Mouse (Mus musculus): ENCODE measurements at regions not wholly inside any gene's neighbourhood (a gene's known extent, or its start where the extent isn't known, plus 50 kb on each side); places are given as distances from the start of the nearest gene placed in this dataset.
A peak's percentile ranks its signal among the peaks of the same experiment; 100 is the strongest.

DNA sequence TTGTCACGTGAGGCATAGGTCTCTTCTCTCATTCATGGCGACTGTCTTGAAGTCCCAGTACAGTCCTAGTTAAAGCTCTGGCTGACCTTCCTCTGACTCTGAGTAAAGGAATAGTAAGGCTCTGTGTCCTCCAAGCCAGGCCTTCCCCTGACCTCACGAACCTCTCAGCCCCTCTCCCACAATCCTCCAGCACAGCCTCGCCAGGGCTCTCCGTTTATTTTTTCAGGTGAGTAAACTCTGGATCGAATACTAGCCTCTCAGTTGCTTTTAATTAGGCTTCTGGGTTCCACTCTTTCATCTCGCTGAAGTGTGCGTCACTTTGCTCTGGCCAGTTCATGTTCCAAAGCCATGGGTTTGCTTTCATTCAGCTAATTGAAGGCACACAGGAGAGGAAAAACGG is 133.8 kb downstream of the Mylk4 start:
- Histone ChIP-seq H3K36me3 (no peaks in the 10 kb centered on the region), H3K9ac (no peak overlapping the region), H3K4me1 (peaks cover 6% of the 10 kb centered on the region), H3K27ac (peak overlapping the region; percentile 28), H3K4me3 (no peak overlapping the region), H3K4me2 (no peak overlapping the region), H3K27me3 (no peaks in the 10 kb centered on the region), H3K9me3 (no peaks in the 10 kb centered on the region)
- 39% methylated on average over 9 of the region's 9 CpGs for WGBS
- peak; percentile 44; the same call in 1 of the 2 replicates for ATAC-seq (ENCODE audit: insufficient number of reproducible peaks, low FRiP score, low TSS enrichment, low read depth)

DNA sequence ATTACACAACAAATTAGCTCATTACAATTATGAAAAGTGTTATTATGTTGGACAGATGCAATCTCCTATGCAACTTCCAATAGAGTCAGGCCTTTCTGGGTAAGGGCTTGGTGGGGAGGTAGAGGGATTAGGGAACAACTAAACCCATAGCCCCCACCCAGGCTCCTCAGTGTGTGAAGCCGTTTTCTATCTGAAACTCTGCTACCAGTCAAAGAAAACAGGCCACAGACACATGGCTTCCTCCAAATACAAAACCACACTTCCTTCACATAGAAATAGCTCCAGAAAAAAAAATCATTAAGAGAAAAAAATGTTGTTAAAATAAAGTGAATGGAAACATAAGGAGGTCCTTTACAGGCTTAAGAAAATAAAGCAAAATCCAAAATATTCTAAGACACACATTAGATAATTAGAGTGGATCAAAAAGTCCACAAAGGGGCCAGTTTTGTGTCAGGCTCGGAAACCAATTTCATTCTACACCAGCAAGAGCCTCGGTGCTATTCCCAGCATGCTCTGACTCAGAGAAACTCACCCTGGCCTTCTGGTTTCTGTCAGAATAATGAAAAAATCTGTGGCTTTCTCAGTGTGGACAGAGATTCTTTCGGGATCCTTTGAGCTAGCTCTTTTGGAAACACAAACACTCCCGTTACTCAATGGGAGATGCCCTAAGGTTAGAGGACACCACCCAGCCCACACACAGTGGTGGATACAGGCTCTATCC is 140.6 kb downstream of the Mylk4 start:
- no peak overlapping the region for H3K9ac ChIP-seq
- no peak overlapping the region; the same call in 1 of the 2 replicates for H3K27ac ChIP-seq
- H3K36me3 ChIP-seq = no peaks in the 10 kb centered on the region
- H3K27me3 ChIP-seq = no peaks in the 10 kb centered on the region
- H3K4me2 ChIP-seq = no peak overlapping the region
- H3K4me1 ChIP-seq = peaks cover 1% of the 10 kb centered on the region
- no peak for ATAC-seq (ENCODE audit: insufficient number of reproducible peaks, low FRiP score, low TSS enrichment, low read depth)
- H3K9me3 ChIP-seq = no peaks in the 10 kb centered on the region
- H3K4me3 ChIP-seq = no peak overlapping the region
- WGBS = 55% methylated on average over 5 of the region's 5 CpGs

DNA sequence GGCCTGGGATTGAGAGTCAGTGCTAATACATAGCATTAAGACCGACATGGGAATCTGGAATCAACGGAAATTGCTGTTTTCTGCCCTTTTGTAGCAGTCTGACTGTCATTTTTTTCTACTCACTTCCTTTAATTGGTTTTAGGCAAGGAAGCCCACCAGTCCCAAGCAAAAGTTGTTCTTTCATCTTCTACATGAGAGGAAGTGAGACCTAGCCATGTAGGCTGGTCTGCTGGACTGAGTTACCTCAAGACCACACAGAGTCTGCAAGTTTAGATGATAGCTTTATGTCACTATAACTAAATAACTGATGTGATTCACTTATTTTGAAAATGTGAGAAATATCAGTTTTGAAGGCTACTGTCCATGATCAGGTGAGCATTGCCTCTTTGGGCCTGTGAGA is 142.8 kb downstream of the Mylk4 start:
- WGBS = 89% methylated on average over 2 of the region's 2 CpGs
- no peak for ATAC-seq (ENCODE audit: insufficient number of reproducible peaks, low FRiP score, low TSS enrichment, low read depth)
- no peaks in the 10 kb centered on the region for H3K27me3 ChIP-seq
- no peak overlapping the region for H3K4me3 ChIP-seq
- H3K4me2 ChIP-seq = no peak overlapping the region
- H3K4me1 ChIP-seq = no peaks in the 10 kb centered on the region
- H3K9me3 ChIP-seq = no peaks in the 10 kb centered on the region
- H3K36me3 ChIP-seq = no peaks in the 10 kb centered on the region
- no peak overlapping the region for H3K9ac ChIP-seq
- no peak overlapping the region for H3K27ac ChIP-seq

DNA sequence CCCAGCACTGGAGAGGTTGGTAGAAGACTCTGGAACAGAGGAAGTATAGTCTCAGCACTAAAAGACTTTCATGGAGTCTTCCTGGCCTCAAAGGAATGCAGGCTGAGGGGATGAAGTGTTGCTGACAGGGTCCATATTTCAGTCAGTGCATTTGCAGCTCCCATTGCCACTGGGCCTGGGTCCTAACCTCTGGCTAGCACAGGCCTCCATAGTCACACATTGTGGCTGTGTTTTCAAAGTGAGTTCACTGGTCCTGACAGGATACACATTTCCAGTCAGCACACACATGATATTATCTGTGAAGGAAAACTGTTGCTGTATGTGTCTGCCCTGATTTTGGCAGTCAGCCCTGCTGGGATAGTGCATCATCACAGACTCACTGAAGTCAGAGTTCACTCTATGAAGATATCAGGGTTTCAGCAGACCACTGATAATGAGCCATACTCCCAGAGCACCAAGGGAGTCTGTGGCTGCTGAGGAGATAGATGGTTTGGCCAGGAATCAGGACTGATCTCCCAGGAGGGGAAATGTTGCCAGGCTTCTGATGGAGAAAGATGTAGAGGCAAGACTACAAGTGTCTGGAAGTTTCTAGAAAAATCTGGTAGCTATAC is 153.5 kb downstream of the Mylk4 start:
- Histone ChIP-seq H3K4me1 (no peaks in the 10 kb centered on the region), H3K4me3 (no peak overlapping the region), H3K9ac (no peak overlapping the region), H3K27me3 (no peaks in the 10 kb centered on the region), H3K4me2 (no peak overlapping the region), H3K9me3 (no peaks in the 10 kb centered on the region), H3K36me3 (no peaks in the 10 kb centered on the region), H3K27ac (no peak overlapping the region)
- ATAC-seq (ENCODE audit: insufficient number of reproducible peaks, low FRiP score, low TSS enrichment, low read depth) = no peak; the same call in 1 of the 2 replicates

DNA sequence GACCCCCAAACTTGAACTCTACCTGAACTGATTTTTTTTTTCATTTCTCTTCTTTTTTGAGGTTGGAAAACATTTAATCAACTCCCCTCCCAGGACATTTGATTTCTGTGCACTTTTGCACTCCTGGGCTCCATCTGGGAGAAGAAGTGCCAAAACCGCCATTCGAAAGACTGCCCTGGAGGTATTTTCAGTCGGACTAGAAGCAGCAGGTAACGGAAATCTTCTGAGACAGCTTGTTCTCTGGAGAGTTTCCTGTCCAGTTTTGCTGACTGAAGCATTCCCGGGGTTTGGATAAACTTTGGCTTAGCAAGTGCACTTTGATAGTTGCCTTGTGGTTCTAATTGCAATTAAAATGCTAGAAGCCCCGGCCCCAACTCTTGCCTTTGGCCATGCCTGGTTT is 169.8 kb downstream of the Mylk4 start:
- Histone ChIP-seq H3K27me3 (no peaks in the 10 kb centered on the region), H3K4me3 (no peak overlapping the region), H3K4me1 (peaks cover 42% of the 10 kb centered on the region), H3K27ac (no peak overlapping the region), H3K9me3 (no peaks in the 10 kb centered on the region), H3K36me3 (no peaks in the 10 kb centered on the region), H3K9ac (no peak overlapping the region), H3K4me2 (no peak overlapping the region)
- ATAC-seq (ENCODE audit: insufficient number of reproducible peaks, low FRiP score, low TSS enrichment, low read depth) = no peak
- 21% methylated on average over 6 of the region's 6 CpGs for WGBS

DNA sequence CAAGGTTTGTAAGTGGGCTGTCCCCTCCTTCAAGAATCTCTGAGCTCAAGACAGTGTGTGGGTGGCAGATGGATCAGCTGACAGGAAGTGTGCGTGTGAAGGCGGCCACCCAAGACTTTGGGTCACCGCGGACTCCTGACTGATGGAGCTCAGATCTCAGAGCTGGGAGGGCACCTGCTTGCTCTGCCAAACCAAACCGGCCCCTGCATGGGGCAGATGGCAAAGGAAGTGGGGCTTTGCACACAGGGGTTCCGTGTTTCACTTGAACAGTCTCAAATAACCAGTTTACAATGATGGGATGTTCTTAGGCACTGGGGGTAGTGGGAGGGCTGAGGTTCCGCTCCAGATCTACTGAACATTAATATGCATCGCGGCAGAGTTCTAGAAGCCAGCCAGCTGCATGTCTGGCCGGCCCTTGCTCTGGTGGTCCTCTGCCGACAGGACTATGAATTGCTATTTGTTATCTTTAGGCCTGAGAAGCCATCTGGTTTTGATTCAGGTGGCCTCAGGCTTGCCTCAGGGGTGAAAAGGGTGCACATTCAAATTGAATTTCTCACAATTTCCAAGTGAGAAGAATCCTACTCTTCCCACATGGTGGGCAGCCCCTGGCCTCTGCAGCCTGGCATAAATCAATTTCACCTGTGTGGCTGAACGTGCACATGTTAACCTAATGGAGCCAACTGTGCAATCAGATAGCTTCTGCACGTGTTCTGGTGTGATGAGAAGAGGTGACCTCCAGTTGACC is 172.0 kb downstream of the Mylk4 start:
- peak overlapping the region; percentile 65 for H3K27ac ChIP-seq
- WGBS = 20% methylated on average over 13 of the region's 13 CpGs

DNA sequence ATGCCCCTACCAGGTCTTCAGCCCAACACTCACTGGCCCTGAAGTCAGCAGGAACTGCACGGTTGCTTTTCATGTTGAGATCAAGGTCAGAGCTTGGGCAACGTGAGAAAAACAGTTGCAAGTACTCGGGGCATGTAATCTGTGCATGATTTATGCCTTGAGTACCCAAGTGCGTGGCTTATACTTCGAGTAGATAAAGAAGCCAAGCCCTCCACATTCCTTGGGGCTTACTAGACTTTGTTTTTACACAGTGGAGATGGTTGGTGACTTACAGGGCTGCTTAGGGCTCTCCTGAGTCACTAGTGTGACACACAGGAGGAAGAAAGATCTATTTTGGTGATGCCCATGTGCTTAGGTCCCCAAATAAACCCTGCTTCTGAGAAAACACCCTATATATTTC is 172.8 kb downstream of the Mylk4 start:
- ATAC-seq (ENCODE audit: insufficient number of reproducible peaks, low FRiP score, low TSS enrichment, low read depth) = no peak
- Histone ChIP-seq H3K4me2 (no peak overlapping the region), H3K9ac (no peak overlapping the region), H3K36me3 (no peaks in the 10 kb centered on the region), H3K27me3 (no peaks in the 10 kb centered on the region), H3K9me3 (no peaks in the 10 kb centered on the region), H3K4me3 (no peak overlapping the region), H3K27ac (peak overlapping the region; percentile 33; the same call in 1 of the 2 replicates), H3K4me1 (peaks cover 40% of the 10 kb centered on the region)
- 22% methylated on average over 5 of the region's 5 CpGs for WGBS

More for the DNA sequence above, 172.0 kb downstream of the Mylk4 start:
- peak; percentile 67 for ATAC-seq (ENCODE audit: insufficient number of reproducible peaks, low FRiP score, low TSS enrichment, low read depth)
- H3K9me3 ChIP-seq = no peaks in the 10 kb centered on the region
- no peaks in the 10 kb centered on the region for H3K36me3 ChIP-seq
- H3K4me2 ChIP-seq = 0 out of 2 replicates have a peak overlapping the region, but pooled peaks have one; percentile 26
- H3K27me3 ChIP-seq = no peaks in the 10 kb centered on the region
- H3K9ac ChIP-seq = no peak overlapping the region
- H3K4me3 ChIP-seq = no peak overlapping the region
- peaks cover 42% of the 10 kb centered on the region for H3K4me1 ChIP-seq

DNA sequence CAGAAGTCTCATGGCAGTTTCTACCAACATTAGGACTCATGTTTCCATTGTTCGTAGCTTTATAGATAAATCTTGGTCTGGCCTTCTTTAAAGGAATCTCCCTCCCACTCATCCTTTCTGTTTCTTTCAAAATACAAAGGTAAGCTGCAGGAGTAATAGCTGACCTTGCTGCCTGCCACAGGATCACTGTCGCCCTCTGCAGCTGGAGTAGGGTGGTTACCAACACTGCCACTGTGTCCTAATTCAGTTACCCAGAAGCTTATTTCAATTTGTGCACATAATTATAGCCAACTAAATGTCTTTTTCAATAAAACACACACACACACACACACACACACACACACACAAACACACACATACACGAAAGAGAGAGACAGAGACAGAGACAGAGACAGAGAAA is 175.3 kb downstream of the Mylk4 start:
- Histone ChIP-seq H3K36me3 (no peaks in the 10 kb centered on the region), H3K9ac (no peak overlapping the region), H3K9me3 (no peaks in the 10 kb centered on the region), H3K4me3 (no peak overlapping the region), H3K4me2 (no peak overlapping the region), H3K27me3 (no peaks in the 10 kb centered on the region), H3K27ac (no peak overlapping the region), H3K4me1 (peaks cover 23% of the 10 kb centered on the region)
- WGBS = 74% methylated on average over 3 of the region's 3 CpGs
- no peak for ATAC-seq (ENCODE audit: insufficient number of reproducible peaks, low FRiP score, low TSS enrichment, low read depth)

DNA sequence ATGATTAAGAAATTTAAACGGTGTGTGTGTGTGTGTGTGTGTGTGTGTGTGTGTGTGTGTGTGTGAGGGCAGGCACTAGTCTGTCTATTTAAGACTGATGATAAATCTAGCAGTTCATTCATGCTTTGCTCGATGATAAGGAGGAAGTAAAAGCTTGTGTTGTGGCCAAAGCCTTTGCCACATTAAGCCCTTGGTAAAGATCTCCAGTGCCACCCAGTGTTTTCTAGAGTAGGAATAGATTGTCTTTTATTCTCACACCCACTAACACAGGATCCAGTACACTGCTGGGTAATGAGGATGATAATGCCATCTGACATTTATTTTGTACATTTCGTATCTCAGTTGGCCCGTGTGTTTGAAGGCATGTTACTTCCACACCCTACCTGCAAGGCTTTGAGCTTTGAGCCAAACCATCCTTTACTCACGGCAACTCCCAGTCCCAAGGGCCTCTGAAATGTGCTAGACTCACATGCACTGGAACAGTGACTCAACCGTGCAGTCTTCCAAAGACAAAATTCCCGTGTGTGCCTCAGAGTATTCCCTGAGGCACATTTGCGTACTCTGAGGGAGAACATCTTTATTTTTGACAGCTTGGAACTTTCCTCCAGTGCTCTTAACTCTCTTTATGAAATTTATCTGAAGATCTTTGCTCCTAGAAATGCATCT is 179.7 kb downstream of the Mylk4 start:
- Histone ChIP-seq H3K9ac (no peak overlapping the region), H3K4me1 (peaks cover 8% of the 10 kb centered on the region), H3K36me3 (no peaks in the 10 kb centered on the region), H3K9me3 (no peaks in the 10 kb centered on the region), H3K27me3 (no peaks in the 10 kb centered on the region), H3K4me3 (no peak overlapping the region), H3K4me2 (no peak overlapping the region), H3K27ac (no peak overlapping the region)
- 53% methylated on average over 8 of the region's 8 CpGs for WGBS
- no peak for ATAC-seq (ENCODE audit: insufficient number of reproducible peaks, low FRiP score, low TSS enrichment, low read depth)

DNA sequence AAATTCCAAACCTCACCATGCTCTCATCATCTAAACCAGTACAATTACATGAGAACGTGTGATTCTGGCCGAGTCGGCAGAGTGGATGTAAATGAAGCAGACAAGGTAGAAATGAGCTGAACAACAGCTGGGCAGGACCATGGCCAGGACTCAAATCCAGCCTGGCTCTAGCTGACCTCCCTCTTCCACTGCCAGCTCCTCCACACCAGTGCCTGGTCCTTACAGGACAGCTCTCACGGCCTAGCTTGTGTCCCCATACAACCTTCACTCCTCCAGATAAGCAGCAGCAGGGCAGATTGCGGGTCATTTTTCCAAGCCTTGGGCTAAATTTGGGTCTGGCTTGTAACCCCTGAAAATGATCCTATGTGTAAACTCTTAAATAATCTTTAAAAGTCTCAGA is 182.4 kb downstream of the Mylk4 start:
- WGBS = 34% methylated on average over 5 of the region's 5 CpGs
- Histone ChIP-seq H3K4me1 (peaks cover 8% of the 10 kb centered on the region), H3K4me3 (no peak overlapping the region), H3K9me3 (no peaks in the 10 kb centered on the region), H3K27me3 (no peaks in the 10 kb centered on the region), H3K9ac (no peak overlapping the region), H3K4me2 (no peak overlapping the region), H3K36me3 (no peaks in the 10 kb centered on the region), H3K27ac (peak overlapping the region; percentile 80)
- no peak for ATAC-seq (ENCODE audit: insufficient number of reproducible peaks, low FRiP score, low TSS enrichment, low read depth)

DNA sequence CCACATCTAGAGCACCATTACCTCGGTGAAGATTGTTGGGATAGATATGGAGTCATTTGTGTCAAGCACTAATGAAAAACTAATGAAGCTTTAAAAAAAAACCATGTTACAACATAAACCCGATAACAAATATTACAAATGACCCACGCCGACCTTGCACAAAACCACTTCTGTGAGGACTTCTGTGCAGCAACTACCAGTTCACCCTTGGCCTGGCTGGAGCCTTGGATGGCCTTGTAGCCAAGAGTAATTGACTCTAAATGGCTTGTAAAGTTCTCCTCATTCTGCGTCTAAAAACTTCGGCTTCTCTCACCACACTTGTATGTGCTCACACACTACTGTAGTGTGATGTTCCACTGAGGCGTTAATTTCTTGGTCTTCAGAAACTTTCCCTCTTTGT is 190.1 kb downstream of the Mylk4 start:
- no peak overlapping the region for H3K4me2 ChIP-seq
- WGBS = 84% methylated on average over 7 of the region's 7 CpGs
- no peaks in the 10 kb centered on the region for H3K27me3 ChIP-seq
- H3K4me3 ChIP-seq = no peak overlapping the region
- no peaks in the 10 kb centered on the region for H3K9me3 ChIP-seq
- H3K36me3 ChIP-seq = no peaks in the 10 kb centered on the region
- no peak for ATAC-seq (ENCODE audit: insufficient number of reproducible peaks, low FRiP score, low TSS enrichment, low read depth)
- no peak overlapping the region for H3K9ac ChIP-seq
- H3K4me1 ChIP-seq = no peaks in the 10 kb centered on the region
- no peak overlapping the region for H3K27ac ChIP-seq

DNA sequence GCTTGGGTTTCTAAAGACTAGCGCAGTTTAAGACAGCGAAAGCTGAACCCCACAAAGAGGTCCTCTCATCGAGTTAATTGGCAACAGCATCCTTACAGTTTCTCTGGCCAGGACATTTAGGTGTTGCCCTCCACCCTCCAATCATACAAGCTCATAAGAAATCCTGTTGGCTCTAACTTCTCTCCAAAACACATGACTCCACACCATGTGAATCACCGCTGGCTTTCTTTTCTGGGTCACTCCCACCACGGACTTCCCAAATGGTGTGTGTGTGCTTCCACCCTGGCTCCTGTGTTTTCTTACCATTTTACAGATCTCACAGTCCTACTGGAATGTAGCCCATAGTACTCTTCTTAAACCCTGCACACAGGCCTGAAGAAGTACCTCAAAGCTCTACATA is 190.6 kb downstream of the Mylk4 start:
- no peak for ATAC-seq (ENCODE audit: insufficient number of reproducible peaks, low FRiP score, low TSS enrichment, low read depth)
- no peak overlapping the region for H3K27ac ChIP-seq
- H3K9ac ChIP-seq = no peak overlapping the region
- 82% methylated on average over 5 of the region's 5 CpGs for WGBS
- H3K4me1 ChIP-seq = no peaks in the 10 kb centered on the region
- H3K36me3 ChIP-seq = no peaks in the 10 kb centered on the region
- H3K9me3 ChIP-seq = no peaks in the 10 kb centered on the region
- no peak overlapping the region for H3K4me2 ChIP-seq
- H3K27me3 ChIP-seq = no peaks in the 10 kb centered on the region
- no peak overlapping the region for H3K4me3 ChIP-seq
